Mouse (Mus musculus) hindbrain, embryonic 13.5 days (tissue): ENCODE results near the gene Efemp2. TPM values are rescaled to one million over a fixed set of nuclear protein-coding genes. Genes with fewer than 3 reads are reported as not detected.

ENCODE experiments used
- ATAC-seq: fragments of 200-750 bp; cut with Nextera tagmentation; 2 replicates; pipeline ENCODE4 v1.8.0; 2017; ENCODE audit warnings: moderate TSS enrichment; ENCODE audit not compliant: low FRiP score
- H3K27ac ChIP-seq: fragments of 300-500 bp; sonication (generic); 2 replicates; pipeline ENCODE4 v1.5.1; 2015; ENCODE audit warnings: inconsistent platforms, mild to moderate bottlenecking, moderate library complexity
- H3K27me3 ChIP-seq: fragments of 300-500 bp; sonication (generic); 2 replicates; pipeline ENCODE4 v1.6.1; 2015; ENCODE audit warnings: mild to moderate bottlenecking, inconsistent platforms
- H3K36me3 ChIP-seq: fragments of 300-500 bp; sonication (generic); 2 replicates; pipeline ENCODE4 v1.6.1; 2015; ENCODE audit warnings: mild to moderate bottlenecking, inconsistent platforms
- H3K4me1 ChIP-seq: fragments of 300-500 bp; sonication (generic); replicated peaks from 2 replicates; pipeline ENCODE4 v1.6.1; 2015; ENCODE audit warnings: inconsistent platforms
- H3K4me2 ChIP-seq: fragments of 300-500 bp; sonication (generic); 2 replicates; pipeline ENCODE4 v1.6.1; 2015; ENCODE audit warnings: inconsistent platforms, mild to moderate bottlenecking, moderate library complexity
- H3K4me3 ChIP-seq: fragments of 300-500 bp; sonication (generic); 2 replicates; pipeline ENCODE4 v1.5.1; 2015; ENCODE audit warnings: mild to moderate bottlenecking, inconsistent platforms
- H3K9ac ChIP-seq: fragments of 300-500 bp; sonication (generic); 2 replicates; pipeline ENCODE4 v1.6.1; 2015; ENCODE audit warnings: mild to moderate bottlenecking, inconsistent platforms
- H3K9me3 ChIP-seq: fragments of 300-500 bp; sonication (generic); 2 replicates; pipeline ENCODE4 v1.6.1; 2016; ENCODE audit warnings: inconsistent platforms
- WGBS: fragments of 180-500 bp; shearing (Covaris S2); methylation state at CpG from one replicate; pipeline ENCODE4 v1.1.7; 2015; 5-methylcytosine and 5-hydroxymethylcytosine counted together
- polyA plus RNA-seq: library from polyadenylated mRNA; unstranded; fragments of >200 nt; fragmentation: Nextera tagmentation; extraction: Ambion mirVana; gene quantifications from 2 replicates; pipeline ENCODE4 v1.2.1, GENCODE M21; 2015

The Efemp2 gene
- polyA plus RNA-seq, 1 experiment from 2014 or later, result 45.6 TPM

DNA sequence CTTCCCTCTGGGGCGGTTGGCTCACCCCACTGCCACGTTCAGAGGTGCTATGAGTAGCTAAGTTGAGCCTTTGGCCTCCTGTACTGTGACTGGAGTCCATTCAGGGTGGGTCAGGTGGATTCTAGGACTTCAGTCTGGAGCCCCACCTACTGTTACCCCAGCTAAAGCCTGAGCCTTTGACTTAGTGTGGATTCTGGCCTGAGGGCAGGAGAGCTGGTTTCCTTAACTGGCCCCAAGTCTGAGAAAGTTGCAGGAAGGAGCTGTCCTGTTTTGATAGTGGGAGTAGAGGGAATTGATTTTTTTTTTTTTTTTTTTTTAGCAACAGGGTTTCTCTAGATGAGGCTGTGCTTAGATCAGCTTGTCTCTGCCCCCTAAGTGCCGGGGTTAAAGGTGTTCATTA is 20.6 kb downstream of the Efemp2 start:
- H3K4me1 ChIP-seq, result peaks cover 19% of the 10 kb centered on the region
- H3K4me2 ChIP-seq, result no peak overlapping the region
- no peaks in the 10 kb centered on the region for H3K27me3 ChIP-seq
- H3K9ac ChIP-seq, result no peak overlapping the region
- no peak overlapping the region for H3K4me3 ChIP-seq
- H3K36me3 ChIP-seq, result peaks cover 67% of the 10 kb centered on the region
- no peak overlapping the region for H3K27ac ChIP-seq
- 87% methylated on average over 3 of the region's 3 CpGs for WGBS
- ATAC-seq, result no peak
- H3K9me3 ChIP-seq, result no peaks in the 10 kb centered on the region

DNA sequence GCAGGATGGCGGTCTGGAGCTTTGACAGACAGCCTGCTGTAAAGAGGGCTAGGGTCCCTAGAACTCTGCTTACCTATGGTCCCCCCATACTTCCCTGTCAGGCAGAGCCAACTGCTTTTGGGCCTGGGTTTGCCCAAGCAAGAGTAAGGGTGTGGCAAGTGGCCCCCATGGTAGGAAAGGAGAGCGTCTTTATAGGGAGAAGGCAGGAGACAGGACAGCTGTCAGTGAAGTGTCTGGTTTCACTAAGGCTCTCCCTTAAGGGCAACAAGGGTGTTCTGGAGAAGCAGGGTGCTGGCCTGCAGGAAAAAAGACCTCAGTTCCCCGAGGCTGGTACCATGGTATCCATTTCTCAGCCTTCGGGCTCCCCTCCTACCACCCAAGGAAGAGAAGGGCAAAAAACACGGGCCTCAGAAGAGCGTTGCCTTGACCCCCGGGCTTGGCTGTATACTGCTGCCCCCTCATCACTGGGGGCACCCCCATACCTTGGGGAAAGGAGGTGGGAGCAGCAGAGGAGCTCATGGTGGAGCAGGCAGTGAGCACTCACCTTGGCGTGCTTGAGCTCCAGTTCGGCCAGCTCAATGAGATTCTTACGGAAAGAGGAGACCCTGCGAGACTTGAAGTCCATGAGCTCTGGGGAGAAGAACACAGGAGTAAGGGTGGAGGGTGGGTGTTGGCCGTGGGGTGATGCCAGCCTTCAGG is 21.7 kb downstream of the Efemp2 start:
- Histone ChIP-seq H3K27ac (no peak overlapping the region), H3K9me3 (no peaks in the 10 kb centered on the region), H3K4me2 (no peak overlapping the region), H3K27me3 (no peaks in the 10 kb centered on the region), H3K36me3 (peaks cover 70% of the 10 kb centered on the region), H3K4me1 (peaks cover 18% of the 10 kb centered on the region), H3K9ac (no peak overlapping the region), H3K4me3 (no peak overlapping the region)
- WGBS, result 86% methylated on average over 12 of the region's 12 CpGs
- no peak for ATAC-seq

DNA sequence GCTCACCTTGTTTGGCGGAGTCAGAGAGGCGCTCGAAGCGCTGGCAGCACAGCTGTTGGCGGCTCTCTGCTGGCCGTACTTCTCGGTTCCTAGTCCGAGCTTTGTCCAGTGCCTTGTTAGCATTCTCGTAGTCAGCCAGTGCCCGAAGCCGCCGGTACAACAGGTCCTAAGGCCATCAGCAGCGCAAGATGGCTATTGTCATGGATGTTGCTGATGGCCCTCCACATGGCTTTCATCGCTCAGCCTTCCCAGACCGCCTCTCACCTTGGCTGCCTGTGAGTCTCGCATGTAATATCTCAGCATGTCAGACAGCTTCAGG is 22.3 kb downstream of the Efemp2 start:
- H3K36me3 ChIP-seq, result peaks cover 70% of the 10 kb centered on the region
- H3K27ac ChIP-seq, result no peak overlapping the region
- no peak overlapping the region for H3K9ac ChIP-seq
- no peak overlapping the region for H3K4me2 ChIP-seq
- H3K4me1 ChIP-seq, result peaks cover 18% of the 10 kb centered on the region
- 91% methylated on average over 16 of the region's 16 CpGs for WGBS
- ATAC-seq, result no peak
- no peaks in the 10 kb centered on the region for H3K27me3 ChIP-seq
- no peaks in the 10 kb centered on the region for H3K9me3 ChIP-seq
- H3K4me3 ChIP-seq, result no peak overlapping the region

DNA sequence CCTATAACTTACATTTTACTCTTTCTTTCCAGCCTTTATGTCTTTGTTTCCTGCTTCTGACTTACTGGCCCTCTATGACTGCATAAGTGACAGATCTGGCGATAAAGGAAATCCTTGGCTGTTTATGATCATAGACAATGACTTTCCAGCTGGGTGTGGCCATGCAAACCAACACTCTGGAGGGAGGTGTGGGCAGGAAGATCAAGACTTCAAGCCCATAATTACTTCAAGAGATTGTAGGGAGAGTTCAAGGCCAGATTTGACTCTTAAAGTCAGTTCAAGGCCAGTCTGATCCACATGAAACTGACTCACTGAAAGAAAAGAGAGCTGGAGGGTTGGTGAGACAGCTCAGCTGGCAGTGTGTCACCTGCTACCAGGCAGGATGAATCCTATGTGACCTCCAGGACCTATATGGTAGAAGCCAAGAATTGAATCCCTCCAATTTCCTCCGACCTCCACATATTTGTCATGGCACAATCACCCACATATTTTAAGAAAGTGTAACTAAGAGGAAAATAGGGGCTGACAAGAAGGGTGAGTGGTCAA is 26.6 kb downstream of the Efemp2 start:
- Histone ChIP-seq H3K4me2 (no peak overlapping the region), H3K9me3 (no peaks in the 10 kb centered on the region), H3K4me1 (no peaks in the 10 kb centered on the region; the same call in 1 of the 2 replicates), H3K4me3 (no peak overlapping the region), H3K36me3 (peaks cover 49% of the 10 kb centered on the region), H3K9ac (no peak overlapping the region), H3K27me3 (no peaks in the 10 kb centered on the region), H3K27ac (no peak overlapping the region)
- ATAC-seq, result no peak
- 91% methylated on average over 2 of the region's 2 CpGs for WGBS

DNA sequence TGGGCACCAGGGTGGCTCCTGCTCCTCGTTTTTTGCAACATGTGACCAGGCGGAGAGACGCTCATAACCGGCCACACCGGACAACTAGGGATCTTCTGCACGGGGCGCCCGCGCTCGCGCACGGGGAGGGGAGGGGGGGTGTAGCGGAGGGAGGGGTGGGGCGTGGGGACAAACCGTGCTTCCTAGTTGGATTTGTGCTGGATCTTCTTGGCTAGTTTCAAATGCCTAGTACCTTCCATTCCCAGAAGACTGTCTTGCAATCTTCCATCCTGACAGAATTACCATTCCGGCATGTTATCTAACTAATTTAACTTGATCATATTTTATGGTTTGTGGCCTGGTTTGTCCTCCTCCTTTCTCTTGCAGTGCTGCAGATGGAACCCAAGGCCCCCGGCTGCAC is 29.9 kb downstream of the Efemp2 start, which contains the start of gene 1700020D05Rik:
Gene 1700020D05Rik, minus strand, starts transcription at position 101 of the 400 bp plus-strand sequence.
- peaks cover 16% of the 10 kb centered on the region for H3K36me3 ChIP-seq
- no peaks in the 10 kb centered on the region; the same call in 1 of the 2 replicates for H3K4me1 ChIP-seq
- no peaks in the 10 kb centered on the region for H3K27me3 ChIP-seq
- WGBS, result 53% methylated on average over 17 of the region's 17 CpGs
- H3K4me2 ChIP-seq, result no peak within 1 kb of the TSS
- no peak within 1 kb of the TSS for H3K4me3 ChIP-seq
- H3K27ac ChIP-seq, result no peak within 1 kb of the TSS
- H3K9me3 ChIP-seq, result no peaks in the 10 kb centered on the region
- H3K9ac ChIP-seq, result no peak within 1 kb of the TSS
- no peak for ATAC-seq

DNA sequence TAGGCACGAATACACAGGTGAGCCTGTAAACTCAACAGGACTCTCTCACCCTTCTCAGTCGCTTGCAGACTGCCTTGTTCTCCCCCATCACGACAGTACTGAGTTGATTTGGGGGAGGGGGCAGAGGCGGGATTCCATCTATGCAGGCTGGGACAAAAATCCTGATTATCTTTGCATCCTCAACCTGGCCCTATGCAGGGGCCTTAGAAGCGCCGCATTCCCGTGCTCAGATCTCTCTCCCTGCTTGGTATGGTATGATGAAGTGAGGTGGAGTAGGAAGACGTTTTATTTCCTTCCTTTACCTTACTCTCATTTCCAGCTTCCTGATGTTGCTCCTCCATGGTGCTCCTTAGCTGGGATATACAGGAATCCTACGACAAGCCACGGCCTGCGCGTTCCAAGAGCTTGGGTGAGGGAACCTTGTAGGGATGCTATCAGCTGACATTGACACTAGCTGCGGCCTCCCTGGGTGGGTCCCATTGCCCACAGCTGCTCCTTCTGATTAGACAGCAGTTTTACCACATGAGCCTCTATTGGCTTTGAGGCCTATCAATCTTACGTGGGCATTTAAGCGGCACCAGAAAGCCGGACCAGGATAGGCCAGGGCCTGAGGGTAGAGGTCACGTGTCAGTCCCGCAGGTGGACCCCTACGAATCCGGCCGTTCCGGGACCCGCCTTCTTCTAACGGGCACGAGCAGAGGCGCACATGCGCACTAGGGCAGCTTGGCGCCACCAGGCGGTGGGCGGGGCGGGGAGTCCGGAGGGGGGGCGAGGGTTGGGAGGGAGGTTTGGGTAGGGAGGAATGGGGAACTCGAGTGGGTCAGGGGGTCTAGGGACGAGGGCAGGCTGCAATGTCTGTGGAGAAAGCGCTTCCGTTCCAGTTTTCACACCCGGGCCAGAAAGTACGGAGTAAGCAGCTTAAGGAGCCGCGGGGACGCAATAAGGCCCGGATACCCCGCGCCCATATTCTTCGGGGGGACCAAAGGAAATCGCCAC is 36.6 kb downstream of the Efemp2 start, which contains the start of gene Snx32:
Gene Snx32, minus strand, starts transcription at position 508 of the 996 bp plus-strand sequence.
- Histone ChIP-seq H3K4me3 (peak within 1 kb of the TSS; percentile 53), H3K9me3 (no peaks in the 10 kb centered on the region), H3K4me2 (peak within 1 kb of the TSS; percentile 80), H3K36me3 (no peaks in the 10 kb centered on the region), H3K9ac (peak within 1 kb of the TSS; percentile 81), H3K4me1 (peaks cover 32% of the 10 kb centered on the region), H3K27me3 (no peaks in the 10 kb centered on the region), H3K27ac (peak within 1 kb of the TSS; percentile 87)
- ATAC-seq, result peak; percentile 99
- 5% methylated on average over 43 of the region's 47 CpGs for WGBS

DNA sequence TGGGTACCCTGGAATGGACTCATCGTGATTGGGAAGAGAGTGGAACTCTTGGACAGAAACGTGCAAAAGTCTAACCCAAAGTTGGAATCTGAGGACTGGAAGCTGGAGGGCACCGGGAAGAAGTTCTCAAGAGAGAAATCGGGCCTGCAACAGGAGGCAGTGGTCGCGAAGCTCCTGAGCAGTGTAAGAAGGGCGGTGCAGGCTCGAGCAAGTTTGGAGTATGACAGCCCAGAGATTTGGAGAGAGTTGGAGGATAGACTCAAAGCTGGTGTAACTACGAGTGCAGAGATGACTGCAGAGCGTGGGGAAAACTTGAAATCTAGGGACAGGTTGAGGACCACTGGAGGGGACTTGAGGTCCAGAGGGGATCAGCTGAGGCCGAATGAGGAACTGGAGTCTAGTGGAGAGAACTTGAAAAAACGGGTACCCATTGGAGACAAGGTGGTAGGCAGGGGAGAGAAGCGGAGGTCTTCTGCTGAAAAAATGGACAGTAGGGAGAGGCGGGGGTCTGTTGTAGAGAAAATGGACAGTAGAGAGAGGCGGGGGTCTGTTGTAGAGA is 37.4 kb downstream of the Efemp2 start:
- H3K9ac ChIP-seq, result peak overlapping the region; percentile 70
- no peak for ATAC-seq
- H3K4me1 ChIP-seq, result peaks cover 32% of the 10 kb centered on the region
- H3K27ac ChIP-seq, result 0 out of 2 replicates have a peak overlapping the region, but pooled peaks have one; percentile 44
- H3K27me3 ChIP-seq, result no peaks in the 10 kb centered on the region
- H3K36me3 ChIP-seq, result no peaks in the 10 kb centered on the region
- H3K4me2 ChIP-seq, result peak overlapping the region; percentile 80
- WGBS, result 52% methylated on average over 15 of the region's 15 CpGs
- H3K9me3 ChIP-seq, result no peaks in the 10 kb centered on the region
- H3K4me3 ChIP-seq, result peak overlapping the region; percentile 53

DNA sequence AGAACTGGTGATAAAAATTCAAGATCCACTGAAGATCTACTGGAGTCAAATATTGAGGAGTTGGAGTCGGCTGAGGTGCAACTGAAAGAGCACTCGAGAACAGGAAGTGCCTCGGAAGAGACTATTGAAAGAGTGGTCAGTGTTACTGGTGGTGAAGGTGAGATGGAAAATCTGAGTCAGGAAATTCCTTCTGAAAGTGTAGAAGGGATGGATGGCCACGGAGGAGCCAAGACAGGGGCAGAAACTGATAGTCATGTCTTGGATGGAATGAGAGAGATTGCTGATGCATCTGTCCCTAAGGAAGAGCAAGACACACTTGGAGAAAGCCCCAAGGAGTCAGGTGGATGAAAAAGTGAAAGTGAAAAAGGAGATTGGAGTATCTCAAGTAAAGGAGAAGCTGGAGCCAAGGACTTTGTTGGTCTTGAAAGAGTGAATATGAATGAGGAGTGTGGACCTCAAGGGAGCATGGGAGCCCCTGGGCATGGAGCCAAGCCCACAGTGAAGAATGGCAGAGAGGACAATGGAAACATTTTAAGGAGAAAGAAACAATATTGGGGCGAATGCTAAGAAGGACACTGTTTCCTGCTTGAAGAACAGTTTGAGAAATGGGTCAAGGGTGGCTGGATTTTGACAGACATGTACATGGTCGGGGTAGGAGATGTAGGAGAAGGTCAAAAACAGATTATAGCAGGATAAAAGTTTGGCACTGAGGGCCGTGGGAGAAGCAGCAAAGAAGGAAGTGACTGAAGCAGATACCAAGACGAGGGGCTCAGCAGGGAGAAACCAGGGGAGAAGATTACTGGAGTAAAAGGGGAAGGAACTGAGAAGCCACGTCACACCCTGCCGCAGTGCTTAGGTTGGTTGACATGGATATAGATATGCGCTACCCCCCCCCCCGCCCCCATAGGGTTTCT is 38.6 kb downstream of the Efemp2 start:
- no peaks in the 10 kb centered on the region for H3K36me3 ChIP-seq
- no peak overlapping the region for H3K4me2 ChIP-seq
- no peak overlapping the region for H3K27ac ChIP-seq
- H3K4me1 ChIP-seq, result peaks cover 32% of the 10 kb centered on the region
- ATAC-seq, result no peak
- H3K9me3 ChIP-seq, result no peaks in the 10 kb centered on the region
- H3K4me3 ChIP-seq, result no peak overlapping the region
- 85% methylated on average over 12 of the region's 12 CpGs for WGBS
- H3K27me3 ChIP-seq, result no peaks in the 10 kb centered on the region
- H3K9ac ChIP-seq, result no peak overlapping the region

DNA sequence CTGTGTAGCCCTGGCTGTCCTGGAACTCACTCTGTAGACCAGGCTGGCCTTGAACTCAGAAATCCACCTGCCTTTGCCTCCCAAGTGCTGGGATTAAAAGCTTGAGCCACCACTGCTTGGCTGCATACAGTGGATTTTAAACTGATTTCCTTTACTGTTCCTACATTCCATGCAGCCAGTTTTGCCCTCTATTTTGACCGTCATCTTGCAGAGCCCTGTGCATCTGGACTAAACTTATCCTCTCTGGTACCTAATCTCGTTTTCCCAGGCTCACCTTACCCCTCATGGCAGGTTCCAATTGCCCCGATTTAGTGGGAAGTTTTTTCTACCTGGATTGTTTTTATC is 39.2 kb downstream of the Efemp2 start:
- Histone ChIP-seq H3K4me2 (no peak overlapping the region), H3K9ac (no peak overlapping the region), H3K36me3 (no peaks in the 10 kb centered on the region), H3K27me3 (no peaks in the 10 kb centered on the region), H3K9me3 (no peaks in the 10 kb centered on the region), H3K4me3 (no peak overlapping the region), H3K27ac (no peak overlapping the region), H3K4me1 (peaks cover 32% of the 10 kb centered on the region)
- 86% methylated on average over 3 of the region's 3 CpGs for WGBS
- ATAC-seq, result no peak

DNA sequence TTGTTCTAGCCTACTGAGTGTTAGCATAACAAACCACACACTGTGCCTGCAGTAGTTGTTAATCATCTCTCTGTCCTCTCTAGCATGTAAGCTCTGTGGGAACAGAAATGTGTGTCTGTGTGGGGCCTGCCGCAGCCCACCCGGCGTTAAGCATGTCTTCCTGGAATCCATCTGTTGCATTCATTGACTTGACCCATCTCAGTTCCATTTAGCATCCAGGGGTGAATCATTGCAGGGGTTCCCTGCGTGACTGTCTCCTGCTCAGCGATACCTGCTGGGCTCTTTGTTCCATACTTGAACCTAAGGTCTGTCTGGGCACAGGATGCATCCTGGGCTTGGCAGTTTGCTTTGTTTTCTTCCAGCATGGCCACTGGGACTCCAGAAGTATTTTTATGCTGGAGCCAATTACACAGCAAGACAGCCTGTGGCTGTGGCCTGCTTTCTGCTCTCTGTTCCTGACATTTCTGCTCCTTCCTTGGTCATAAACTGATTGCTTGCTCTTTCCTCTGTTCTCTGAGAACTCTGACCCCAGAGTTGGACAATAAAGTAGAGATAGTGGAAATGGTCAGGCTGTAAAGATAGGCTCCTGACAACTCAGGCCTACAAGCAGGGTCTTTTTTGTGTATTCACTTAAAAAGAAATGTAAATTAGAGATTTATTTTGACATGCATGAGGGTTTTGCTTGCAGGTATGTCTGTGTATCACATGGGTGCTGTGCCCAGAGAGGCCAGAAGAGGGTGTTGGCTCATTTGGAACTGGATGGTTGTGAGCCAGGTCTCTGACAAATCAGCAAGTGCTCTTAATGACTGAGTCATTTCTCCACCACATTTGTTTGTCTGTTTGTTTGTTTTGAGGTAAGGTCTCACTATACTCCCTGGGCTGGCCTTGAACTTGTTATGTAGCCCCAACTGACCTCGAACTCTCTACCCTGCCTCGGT is 42.4 kb downstream of the Efemp2 start:
- Histone ChIP-seq H3K9ac (no peak overlapping the region), H3K27me3 (no peaks in the 10 kb centered on the region), H3K27ac (no peak overlapping the region), H3K36me3 (no peaks in the 10 kb centered on the region), H3K4me2 (no peak overlapping the region), H3K4me1 (peaks cover 16% of the 10 kb centered on the region), H3K9me3 (no peaks in the 10 kb centered on the region), H3K4me3 (no peak overlapping the region)
- no peak for ATAC-seq
- 72% methylated on average over 7 of the region's 7 CpGs for WGBS
